Mouse (Mus musculus) olfactory bulb, adult 2 months (tissue): Measurements from ENCODE around the gene Oxtr.

Experiments
- CTCF ChIP-seq: fragments of 200-500 bp; IDR thresholded peaks from 2 replicates; pipeline ENCODE4 v1.5.1; 2012; ENCODE audit warnings: low read depth, mild to moderate bottlenecking, low read length, moderate library complexity; ENCODE audit not compliant: insufficient read depth
- POLR2A ChIP-seq: fragments of 200-500 bp; IDR thresholded peaks from 2 replicates; pipeline ENCODE4 v1.6.1; 2012; ENCODE audit warnings: mild to moderate bottlenecking, low read depth, low read length, moderate library complexity; ENCODE audit not compliant: insufficient read depth

DNA sequence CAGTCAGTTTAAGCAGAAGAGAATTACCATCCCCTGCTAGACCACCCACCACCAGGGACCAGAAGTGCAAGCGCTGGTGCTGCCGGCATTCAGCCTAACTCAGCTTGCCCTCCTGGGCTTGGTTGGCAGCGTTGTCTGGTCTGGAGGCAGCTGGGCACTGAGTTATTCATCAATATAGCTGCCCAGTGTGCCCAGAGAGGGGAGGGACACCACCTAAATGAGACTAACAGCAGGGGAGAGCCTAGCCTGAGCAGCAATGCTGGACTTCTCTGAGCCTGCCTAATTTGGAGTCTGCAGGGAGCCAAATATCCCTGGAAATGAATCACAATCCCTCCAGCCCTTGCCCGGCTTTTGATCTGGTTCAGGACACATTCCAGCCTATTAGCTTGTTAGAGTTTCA, 20.6 kb upstream of the Oxtr start:
- TF ChIP-seq CTCF (no peak), POLR2A (no peak)
